Mouse (Mus musculus): ENCODE measurements at regions not wholly inside any gene's neighbourhood (a gene's known extent, or its start where the extent isn't known, plus 50 kb on each side); places are given as distances from the start of the nearest gene placed in this dataset.

DNA sequence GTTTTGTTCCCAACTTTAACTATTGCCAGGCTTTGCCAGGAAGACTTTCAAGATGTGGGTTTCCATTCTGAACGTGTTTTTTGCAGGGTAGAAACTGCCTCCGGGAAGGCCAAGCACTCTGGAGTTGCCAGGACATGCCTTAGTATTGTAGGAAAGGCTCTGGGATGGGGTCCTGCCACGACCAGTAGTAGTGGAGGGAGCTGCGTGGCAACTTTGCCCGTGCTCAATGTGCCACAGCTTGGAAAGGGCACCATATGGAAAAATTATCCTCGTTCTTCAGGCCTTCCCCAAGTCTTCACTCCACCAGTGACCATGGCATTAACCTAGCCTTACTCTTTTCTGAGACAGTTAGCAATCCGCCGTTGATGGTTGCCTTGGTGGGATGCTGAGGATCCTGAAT, 72.5 kb upstream of the Ppara start:
- TF ChIP-seq EP300 (IDR thresholded peaks at IDR 0.05; ENCODE audit: low read depth): no peak
- TF ChIP-seq CTCF (IDR thresholded peaks at IDR 0.05; ENCODE audit: low read depth): no peak

Data from heart, postnatal 0 days (tissue).